Mouse (Mus musculus): ENCODE measurements around the gene Uvrag.

DNA sequence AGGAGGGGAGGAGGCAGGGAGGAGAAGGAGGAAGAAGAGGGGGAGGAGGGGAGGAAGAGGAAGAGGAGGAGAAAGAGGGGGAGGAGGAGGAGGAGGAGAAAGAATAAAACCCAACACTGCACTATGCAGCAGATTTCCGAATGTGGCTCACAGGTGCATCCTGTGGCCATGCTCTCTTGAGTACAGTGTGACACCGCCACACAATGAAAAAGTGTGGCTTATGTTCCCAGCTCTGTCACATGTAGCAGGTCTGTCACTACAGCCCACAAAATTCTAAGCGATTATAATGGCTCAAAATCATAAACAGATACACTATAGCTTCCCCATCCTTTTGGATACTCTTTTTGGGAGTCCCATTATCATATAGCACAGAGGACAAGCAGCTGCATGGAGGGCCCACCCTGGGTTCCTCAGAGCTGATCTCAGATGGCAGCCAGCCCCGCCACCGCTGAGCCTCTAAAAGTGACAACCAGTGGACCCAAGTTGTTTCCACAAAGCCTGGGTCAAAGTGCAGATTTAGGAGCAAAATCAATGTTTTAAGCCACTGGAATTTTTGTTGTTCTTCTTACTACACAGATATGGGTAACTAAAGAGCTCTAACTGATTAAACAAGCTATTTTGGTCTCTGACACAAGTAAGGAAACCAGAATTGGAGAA, 19.9 kb downstream of the Uvrag start:
- TF ChIP-seq POLR2A (IDR thresholded peaks at IDR 0.05; ENCODE audit: extremely low read depth, insufficient read depth, low read length) (no peak), CTCF (IDR thresholded peaks at IDR 0.05; ENCODE audit: low read depth, low read length) (no peak)
